Mouse (Mus musculus): ENCODE measurements around the gene 1810062G17Rik.

- TF ChIP-seq CTCF (IDR thresholded peaks at IDR 0.05; ENCODE audit: extremely low read depth, insufficient read length, insufficient replicate concordance, low read depth, low read length) (no peak), POLR2A (IDR thresholded peaks at IDR 0.05; ENCODE audit: low read depth, low read length) (no peak)
These were observed 8.6 kb downstream of the 1810062G17Rik start for GRCm38 (mm10) chr3:36484292-36484691.

All from small intestine, adult 2 months (tissue).